Mouse (Mus musculus): ENCODE measurements around the gene Lmna.

Gene Lmna

GRCm38 (mm10) chr3:88509692-88510420 is at the start of gene Lmna:
TSS of gene Lmna (minus strand) at chr3:88509956.
- in situ Hi-C loops (cut with MboI; ENCODE audit: low sequenced_read_pairs): no loop called here

GRCm38 (mm10) chr3:88556616-88557015 is 46.9 kb upstream of the Lmna start:
- in situ Hi-C loops (cut with MboI; ENCODE audit: low sequenced_read_pairs): no loop called here

- in situ Hi-C loops (cut with MboI; ENCODE audit: low sequenced_read_pairs): no loop called here
Measured at GRCm38 (mm10) chr3:88555731-88556130, 46.0 kb upstream of the Lmna start.

- in situ Hi-C loops (cut with MboI; ENCODE audit: low sequenced_read_pairs): no loop called here
Measured at GRCm38 (mm10) chr3:88555069-88555605, 45.4 kb upstream of the Lmna start.

- in situ Hi-C loops (cut with MboI; ENCODE audit: low sequenced_read_pairs): no loop called here
Measured at GRCm38 (mm10) chr3:88553880-88554586, 44.3 kb upstream of the Lmna start.

- in situ Hi-C loops (cut with MboI; ENCODE audit: low sequenced_read_pairs): no loop called here
Measured at GRCm38 (mm10) chr3:88553525-88553879, 43.7 kb upstream of the Lmna start, which contains the start of gene Ubqln4. TSS of gene Ubqln4 (plus strand) at chr3:88553758.

GRCm38 (mm10) chr3:88552676-88553524 is 43.1 kb upstream of the Lmna start, which contains the start of gene Lamtor2:
TSS of gene Lamtor2 (minus strand) at chr3:88553074.
- in situ Hi-C loops (cut with MboI; ENCODE audit: low sequenced_read_pairs): no loop called here

GRCm38 (mm10) chr3:88552082-88552645 is 42.4 kb upstream of the Lmna start:
- in situ Hi-C loops (cut with MboI; ENCODE audit: low sequenced_read_pairs): no loop called here

- in situ Hi-C loops (cut with MboI; ENCODE audit: low sequenced_read_pairs): no loop called here
Measured at GRCm38 (mm10) chr3:88551586-88551985, 41.8 kb upstream of the Lmna start.

GRCm38 (mm10) chr3:88548180-88548917 is 38.6 kb upstream of the Lmna start, which contains the start of gene Rab25:
TSS of gene Rab25 (minus strand) at chr3:88548300.
- in situ Hi-C loops (cut with MboI; ENCODE audit: low sequenced_read_pairs): no loop called here

GRCm38 (mm10) chr3:88546674-88547418 is 37.1 kb upstream of the Lmna start:
- in situ Hi-C loops (cut with MboI; ENCODE audit: low sequenced_read_pairs): no loop called here

GRCm38 (mm10) chr3:88544955-88545591 is 35.3 kb upstream of the Lmna start:
- in situ Hi-C loops (cut with MboI; ENCODE audit: low sequenced_read_pairs): no loop called here

GRCm38 (mm10) chr3:88544514-88544913 is 34.8 kb upstream of the Lmna start:
- in situ Hi-C loops (cut with MboI; ENCODE audit: low sequenced_read_pairs): no loop called here

- in situ Hi-C loops (cut with MboI; ENCODE audit: low sequenced_read_pairs): no loop called here
Measured at GRCm38 (mm10) chr3:88543651-88544410, 34.1 kb upstream of the Lmna start.

GRCm38 (mm10) chr3:88543174-88543573 is 33.4 kb upstream of the Lmna start:
- in situ Hi-C loops (cut with MboI; ENCODE audit: low sequenced_read_pairs): no loop called here

GRCm38 (mm10) chr3:88542486-88542885 is 32.7 kb upstream of the Lmna start:
- in situ Hi-C loops (cut with MboI; ENCODE audit: low sequenced_read_pairs): no loop called here

- in situ Hi-C loops (cut with MboI; ENCODE audit: low sequenced_read_pairs): no loop called here
Measured at GRCm38 (mm10) chr3:88541622-88542401, 32.1 kb upstream of the Lmna start.
